Mouse (Mus musculus): Measurements from ENCODE around the gene Got1.

The Got1 gene

GRCm38 (mm10) chr19:43511621-43512620, 12.5 kb downstream of the Got1 start:
- ChIA-PET POLR2A (interaction anchor here in 2 of 4 experiments (0.8 to 3.3 kb wide), 7 partner anchors 9 to 164 kb away, joined by 3 to 23 read pairs (median 14); partner anchors contain the start of gene Got1 (in 2 of the 2)), CTCF (interaction anchor here in 2 of 4 experiments (0.5 to 1.4 kb wide), 4 partner anchors 13 to 689 kb away, joined by 3 to 6 read pairs (median 3); no protein-coding TSS in a partner anchor)

GRCm38 (mm10) chr19:43510436-43511220, 13.8 kb downstream of the Got1 start:
- CTCF ChIA-PET, result no interaction called here
- POLR2A ChIA-PET, result interaction anchor here in 2 of 4 experiments (0.6 to 3.3 kb wide), 9 partner anchors 10 to 165 kb away, joined by 3 to 23 read pairs (median 6); partner anchors contain the start of gene Got1 (in 2 of the 2)

DNA sequence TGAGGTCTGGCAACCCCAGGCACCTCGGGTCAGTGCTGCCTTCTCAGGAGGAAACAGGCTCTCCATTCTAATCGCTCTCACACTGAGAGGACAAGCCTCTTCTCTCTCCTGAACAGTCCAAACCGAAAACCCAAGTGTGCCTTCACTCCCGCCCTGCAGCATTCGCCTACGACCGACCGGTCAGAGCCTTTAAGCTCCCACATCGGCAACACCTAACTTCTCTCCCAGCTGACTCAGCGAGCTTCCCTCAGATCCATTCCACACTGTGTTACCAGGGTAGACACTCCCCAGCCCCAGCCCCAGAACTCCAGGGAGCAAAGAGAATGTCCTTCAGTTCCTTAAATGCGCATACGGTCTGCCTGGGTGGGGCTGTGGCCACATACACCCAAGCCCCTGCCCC, 19.0 kb downstream of the Got1 start:
- ChIA-PET CTCF (interaction anchor here (0.6 to 2.7 kb wide), 9 partner anchors 10 to 1565 kb away, joined by 3 to 9 read pairs (median 4); partner anchors contain the start of gene Slc25a28 (in 1 of the 4)), POLR2A (interaction anchor here (0.5 to 7.8 kb wide), 25 partner anchors 9 to 1184 kb away, joined by 3 to 57 read pairs (median 7); partner anchors contain the start of genes Got1 (in 3 of the 4) and Slc25a28 (in 1 of the 4))

- POLR2A ChIA-PET, result interaction anchor here (0.6 to 7.8 kb wide), 16 partner anchors 8 to 343 kb away, joined by 3 to 57 read pairs (median 4); partner anchors contain the start of genes Got1 (in 2 of the 4), Cnnm1 (in 1 of the 4) and Slc25a28 (in 1 of the 4)
- CTCF ChIA-PET, result interaction anchor here in 2 of 4 experiments (0.7 to 2.7 kb wide), 2 partner anchors 12 to 27 kb away, joined by 4 to 9 read pairs; no protein-coding TSS in a partner anchor
Observed at GRCm38 (mm10) chr19:43503593-43503992, 20.8 kb downstream of the Got1 start.

- ChIA-PET POLR2A (interaction anchor here (0.6 to 7.8 kb wide), 12 partner anchors 13 to 457 kb away, joined by 3 to 57 read pairs (median 4); partner anchors contain the start of genes Got1 (in 3 of the 4) and Cnnm1 (in 1 of the 4)), CTCF (interaction anchor here in 1 of 4 experiments (1.0 kb wide), 1 partner anchor 22 kb away, joined by 3 read pairs; the partner anchor contains the start of gene Got1)
Observed at GRCm38 (mm10) chr19:43502630-43503029, 21.8 kb downstream of the Got1 start.

DNA sequence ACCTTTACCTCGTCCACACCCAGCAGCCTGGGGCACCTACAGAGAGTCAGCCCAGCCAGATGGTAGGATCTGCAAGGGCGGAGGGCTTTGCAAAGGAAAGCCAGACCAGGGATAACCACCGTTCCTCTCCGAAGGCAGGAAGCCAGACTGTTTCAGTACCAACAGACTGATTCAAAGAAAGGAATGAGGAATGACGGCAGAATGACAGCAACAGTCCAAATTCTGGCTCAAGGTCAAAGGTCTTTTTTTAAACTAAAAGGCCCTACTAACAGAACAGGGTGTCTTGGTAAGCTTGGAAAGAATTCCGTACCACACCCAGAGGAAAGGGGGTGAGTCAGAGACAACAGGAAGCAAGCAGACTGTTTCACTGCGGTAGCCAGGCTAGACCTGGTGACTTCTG, 25.5 kb downstream of the Got1 start:
- ChIA-PET POLR2A (interaction anchor here (0.6 to 5.8 kb wide), 21 partner anchors 9 to 631 kb away, joined by 3 to 39 read pairs (median 4); partner anchors contain the start of genes Got1 (in 4 of the 4) and Slc25a28 (in 1 of the 4)), CTCF (interaction anchor here (0.6 to 1.3 kb wide), 11 partner anchors 12 to 460 kb away, joined by 3 to 10 read pairs (median 3); partner anchors contain the start of gene Got1 (in 1 of the 4))

DNA sequence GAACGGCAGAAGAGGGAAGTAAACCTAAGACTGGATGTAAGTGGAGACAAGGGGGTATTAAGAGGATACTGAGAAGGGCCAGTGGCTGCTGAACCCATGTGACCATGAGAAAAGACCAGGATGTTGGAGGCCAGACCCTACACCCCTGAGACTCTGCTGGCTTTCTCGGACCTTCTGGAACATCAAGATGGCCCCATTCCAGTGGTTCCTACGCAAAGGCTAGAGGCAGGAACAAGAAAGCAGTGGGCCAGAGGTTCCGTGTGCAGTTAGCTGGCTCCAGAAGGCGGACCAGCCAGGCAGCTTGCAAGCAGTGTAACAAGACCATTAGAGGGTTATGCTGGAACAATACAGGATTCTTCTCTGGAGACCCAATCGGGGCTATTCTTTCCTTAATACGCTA, 27.0 kb downstream of the Got1 start:
- ChIA-PET CTCF (interaction anchor here in 2 of 4 experiments (0.8 to 2.3 kb wide), 2 partner anchors 34 to 164 kb away, joined by 3 to 14 read pairs; no protein-coding TSS in a partner anchor), POLR2A (interaction anchor here in 3 of 4 experiments (0.7 to 5.8 kb wide), 9 partner anchors 8 to 177 kb away, joined by 3 to 35 read pairs (median 9); partner anchors contain the start of genes Got1 (in 3 of the 3) and Slc25a28 (in 1 of the 3))

GRCm38 (mm10) chr19:43495846-43496245, 28.6 kb downstream of the Got1 start:
- ChIA-PET CTCF (interaction anchor here (0.5 to 2.7 kb wide), 26 partner anchors 9 to 717 kb away, joined by 3 to 19 read pairs (median 4); partner anchors contain the start of genes Got1 (in 2 of the 4), Cox15 (in 1 of the 4) and Cutc (in 1 of the 4)), POLR2A (interaction anchor here (0.6 to 5.8 kb wide), 15 partner anchors 8 to 130 kb away, joined by 3 to 35 read pairs (median 7); partner anchors contain the start of gene Got1 (in 3 of the 4))

DNA sequence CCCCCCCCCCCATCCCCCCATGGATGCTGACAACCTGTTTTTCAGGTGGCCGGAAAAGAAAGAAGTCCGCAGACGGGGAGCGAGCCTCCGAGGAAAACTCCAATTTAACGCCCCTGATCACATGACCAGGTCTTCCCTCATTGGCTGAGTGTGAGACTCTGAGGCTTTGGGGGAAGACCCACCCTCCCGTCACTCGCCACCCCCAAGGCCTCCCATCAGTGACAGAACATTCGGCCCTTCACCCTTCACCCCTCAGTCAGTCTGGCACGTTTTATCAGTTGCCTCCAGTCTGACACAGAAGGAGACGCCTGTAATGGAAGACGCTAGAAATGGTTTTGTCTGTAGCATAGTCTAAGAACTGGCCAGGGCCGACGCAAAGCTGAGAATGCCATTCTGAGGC, 29.5 kb downstream of the Got1 start:
- ChIA-PET POLR2A (interaction anchor here (0.9 to 5.8 kb wide), 11 partner anchors 9 to 33 kb away, joined by 4 to 35 read pairs (median 9); partner anchors contain the start of gene Got1 (in 3 of the 4)), CTCF (interaction anchor here (0.7 to 2.7 kb wide), 14 partner anchors 13 to 136 kb away, joined by 3 to 19 read pairs (median 6); partner anchors contain the start of gene Got1 (in 1 of the 4))

DNA sequence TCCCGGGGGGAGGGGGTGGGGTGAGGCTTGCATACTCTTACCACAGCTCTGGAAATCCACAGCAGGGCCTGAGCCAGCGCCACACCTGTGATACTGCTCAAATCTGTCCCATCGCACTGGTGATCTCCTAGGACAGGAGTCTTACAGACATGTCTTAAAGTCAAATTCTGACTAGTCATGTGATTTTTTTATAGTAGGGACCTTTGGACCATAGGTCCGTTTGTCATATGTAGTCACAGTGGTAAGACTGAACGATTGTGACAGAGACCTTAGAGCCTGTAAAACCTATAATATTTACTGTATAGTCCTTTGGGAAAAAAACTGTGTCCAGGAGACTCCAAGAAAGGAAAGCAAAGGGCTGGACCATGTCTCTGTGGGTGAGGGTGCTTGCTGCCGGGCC, 30.5 kb downstream of the Got1 start:
- ChIA-PET POLR2A (interaction anchor here (0.6 to 4.2 kb wide), 9 partner anchors 9 to 120 kb away, joined by 3 to 16 read pairs (median 3); partner anchors contain the start of gene Got1 (in 3 of the 4)), CTCF (interaction anchor here in 3 of 4 experiments (0.6 to 2.7 kb wide), 5 partner anchors 12 to 166 kb away, joined by 3 to 14 read pairs (median 3); no protein-coding TSS in a partner anchor)

DNA sequence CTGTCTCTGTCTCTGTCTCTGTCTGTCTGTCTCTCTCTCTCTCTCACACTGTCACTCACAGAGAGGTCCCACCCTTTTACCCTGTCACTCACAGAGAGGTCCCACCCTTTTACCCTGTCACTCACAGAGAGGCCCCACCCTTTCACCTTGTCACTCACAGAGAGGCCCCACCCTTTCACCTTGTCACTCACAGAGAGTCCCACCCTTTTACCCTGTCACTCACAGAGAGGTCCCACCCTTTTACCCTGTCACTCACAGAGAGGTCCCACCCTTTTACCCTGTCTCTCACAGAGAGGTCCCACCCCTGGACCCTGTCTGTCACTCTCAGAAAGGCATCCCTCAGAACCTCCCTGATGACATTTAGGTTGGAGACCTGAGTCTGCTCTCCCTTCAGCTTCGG, 31.1 kb downstream of the Got1 start:
- ChIA-PET CTCF (interaction anchor here in 2 of 4 experiments (0.6 to 1.1 kb wide), 3 partner anchors 11 to 167 kb away, joined by 3 read pairs; no protein-coding TSS in a partner anchor), POLR2A (interaction anchor here (0.6 to 4.2 kb wide), 8 partner anchors 8 to 121 kb away, joined by 3 to 16 read pairs (median 3); partner anchors contain the start of gene Got1 (in 3 of the 4))

- ChIA-PET POLR2A (interaction anchor here in 1 of 4 experiments (1.3 kb wide), 1 partner anchor 40 kb away, joined by 3 read pairs; no protein-coding TSS in a partner anchor), CTCF (interaction anchor here in 1 of 4 experiments (1.0 kb wide), 1 partner anchor 43 kb away, joined by 3 read pairs; no protein-coding TSS in a partner anchor)
Observed at GRCm38 (mm10) chr19:43487429-43487828, 37.0 kb downstream of the Got1 start.

DNA sequence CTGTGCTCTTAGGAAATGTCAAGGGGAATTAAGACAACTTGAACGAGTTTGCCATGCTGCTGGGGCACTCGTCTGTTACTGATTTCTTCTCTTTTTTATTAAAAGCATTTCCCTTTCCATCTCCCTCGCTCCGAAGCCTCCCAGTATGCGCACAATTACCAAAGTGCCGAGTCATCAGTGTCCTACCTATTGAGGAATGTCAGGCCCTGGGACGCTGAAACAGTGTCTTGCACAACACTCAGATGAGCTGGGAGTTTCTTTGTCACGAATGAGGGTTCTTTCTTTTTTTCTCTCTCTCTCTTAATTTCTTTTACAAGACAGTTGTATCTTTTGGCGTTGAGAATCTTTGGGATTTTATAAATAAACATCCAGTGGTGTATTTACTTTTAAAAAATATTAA, 43.9 kb downstream of the Got1 start:
- POLR2A ChIA-PET, result interaction anchor here in 1 of 4 experiments (0.8 to 1.5 kb wide), 3 partner anchors 9 to 150 kb away, joined by 3 to 6 read pairs (median 4); partner anchors contain the start of gene Cnnm1
- CTCF ChIA-PET, result interaction anchor here in 2 of 4 experiments (0.7 to 1.1 kb wide), 3 partner anchors 9 to 685 kb away, joined by 3 to 4 read pairs (median 3); no protein-coding TSS in a partner anchor

GRCm38 (mm10) chr19:43479431-43479830, 45.0 kb downstream of the Got1 start:
- CTCF ChIA-PET, result interaction anchor here in 1 of 4 experiments (1.3 kb wide), 1 partner anchor 9 kb away, joined by 3 read pairs; no protein-coding TSS in a partner anchor
- POLR2A ChIA-PET, result interaction anchor here in 1 of 4 experiments (0.6 kb wide), 1 partner anchor 684 kb away, joined by 3 read pairs; no protein-coding TSS in a partner anchor

DNA sequence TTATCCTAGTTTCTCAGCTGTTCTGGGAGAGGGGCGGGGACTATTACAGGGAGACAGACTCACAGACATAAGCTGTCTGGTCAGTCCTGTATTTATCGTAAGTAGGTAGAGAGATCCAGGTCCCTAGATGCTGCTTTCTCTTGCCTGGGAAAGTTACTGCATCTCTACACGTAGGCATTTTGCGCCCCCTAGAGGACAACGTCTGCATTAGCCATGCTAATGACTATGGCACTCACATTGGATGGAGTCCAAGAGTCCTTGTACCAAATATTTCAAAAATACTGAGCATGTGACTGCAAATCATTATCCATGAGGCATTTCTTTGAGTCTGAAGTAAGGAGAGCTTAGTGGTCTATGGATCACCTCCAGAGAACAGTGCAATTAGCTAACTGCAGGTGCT, 45.5 kb downstream of the Got1 start:
- ChIA-PET POLR2A (interaction anchor here in 1 of 4 experiments (0.6 kb wide), 1 partner anchor 683 kb away, joined by 3 read pairs; no protein-coding TSS in a partner anchor), CTCF (interaction anchor here in 3 of 4 experiments (0.6 to 1.3 kb wide), 3 partner anchors 9 to 683 kb away, joined by 3 to 4 read pairs (median 3); no protein-coding TSS in a partner anchor)

- ChIA-PET CTCF (interaction anchor here in 1 of 4 experiments (0.7 kb wide), 1 partner anchor 672 kb away, joined by 3 read pairs; no protein-coding TSS in a partner anchor), POLR2A (interaction anchor here in 1 of 4 experiments (1.5 to 1.6 kb wide), 2 partner anchors 15 to 37 kb away, joined by 3 to 5 read pairs; partner anchors contain the start of gene Cnnm1)
Observed at GRCm38 (mm10) chr19:43477436-43477835, 47.0 kb downstream of the Got1 start.
